Mouse (Mus musculus) midbrain, embryonic 10.5 days (tissue): ENCODE measurements around the gene Olfr836. TPM values are rescaled to one million over a fixed set of nuclear protein-coding genes. Genes with fewer than 3 reads are reported as not detected.
"Not testable (repeated sequence)": the region's sequence is repeated elsewhere in the genome, so short reads cannot be mapped to it uniquely, and the experiment has no call there.

ENCODE experiments used
- DNase-seq: peaks from one replicate; pipeline ENCODE4 v3.0.0-alpha.2; 2017; ENCODE audit warnings: low spot score
- H3K27ac ChIP-seq: fragments of 300-500 bp; sonication (generic); replicated peaks from 2 replicates; pipeline ENCODE4 v1.5.1; 2016; ENCODE audit warnings: mild to moderate bottlenecking
- H3K27me3 ChIP-seq: fragments of 300-500 bp; sonication (generic); 2 replicates; pipeline ENCODE4 v1.6.1; 2016; ENCODE audit warnings: low read depth, mild to moderate bottlenecking; ENCODE audit not compliant: poor library complexity, severe bottlenecking
- H3K36me3 ChIP-seq: fragments of 300-500 bp; sonication (generic); 2 replicates; pipeline ENCODE4 v1.6.1; 2016; ENCODE audit warnings: mild to moderate bottlenecking, moderate library complexity
- H3K4me1 ChIP-seq: fragments of 300-500 bp; sonication (generic); 2 replicates; pipeline ENCODE4 v1.6.1; 2016
- H3K4me3 ChIP-seq: fragments of 300-500 bp; sonication (generic); 2 replicates; pipeline ENCODE4 v1.5.1; 2016; ENCODE audit warnings: mild to moderate bottlenecking, moderate library complexity
- H3K9me3 ChIP-seq: fragments of 300-500 bp; sonication (generic); replicated peaks from 2 replicates; pipeline ENCODE4 v1.6.1; 2016; ENCODE audit warnings: mild to moderate bottlenecking
- WGBS: fragments of 180-500 bp; shearing (Covaris S2); methylation state at CpG from one replicate; pipeline ENCODE4 v1.1.7; 2016; 5-methylcytosine and 5-hydroxymethylcytosine counted together
- polyA plus RNA-seq: library from polyadenylated mRNA; unstranded; fragments of >200 nt; fragmentation: Nextera tagmentation; extraction: Ambion mirVana; gene quantifications from 2 replicates; pipeline ENCODE4 v1.2.1, GENCODE M21; 2016

The Olfr836 gene
- not detected in 2 replicates for polyA plus RNA-seq

DNA sequence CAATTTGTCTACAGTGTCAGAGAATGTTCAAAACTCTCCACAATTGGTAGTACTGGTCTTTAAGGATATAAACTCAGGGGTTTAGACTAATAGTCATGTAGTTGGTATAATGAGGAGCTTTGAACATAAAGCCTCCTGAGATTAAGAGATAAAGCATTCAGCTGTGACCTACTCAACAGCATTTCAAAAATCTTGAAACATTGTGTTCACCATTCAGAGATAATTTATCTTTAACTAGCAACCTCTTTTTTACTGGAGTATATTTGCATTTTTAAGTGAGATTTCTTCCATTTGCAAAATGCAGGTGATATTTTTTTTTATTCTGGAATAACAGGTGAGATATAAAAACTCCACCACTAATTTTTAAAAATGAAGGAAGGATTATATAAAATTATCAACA, at the start of gene Olfr836:
Gene Olfr836 (plus strand): TSS at position 301 of the 400 bp plus-strand sequence.
- no peaks in the 10 kb centered on the region for H3K27me3 ChIP-seq

DNA sequence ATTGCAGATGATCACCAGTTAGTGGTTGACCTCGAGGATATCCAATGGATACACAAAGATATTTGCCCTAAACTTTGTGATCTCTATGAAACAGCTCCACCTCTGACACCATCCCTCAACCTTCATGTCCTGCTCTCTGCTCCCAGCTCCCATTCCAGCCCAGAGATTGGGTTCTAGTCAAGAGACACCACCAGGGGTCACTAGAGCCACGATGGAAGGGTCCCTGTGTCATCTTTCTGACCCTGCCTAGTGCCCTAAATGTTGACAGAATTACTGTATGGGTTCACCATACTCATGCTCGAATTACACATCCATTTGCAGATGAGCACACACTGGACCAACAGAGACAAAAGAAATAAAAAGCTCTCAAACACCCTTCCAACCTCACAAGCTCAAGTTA, 35.2 kb upstream of the Olfr836 start:
- DNase-seq = no peak
- Histone ChIP-seq H3K9me3 (peaks cover 18% of the 10 kb centered on the region), H3K27ac (no peak overlapping the region), H3K27me3 (no peaks in the 10 kb centered on the region), H3K36me3 (no peaks in the 10 kb centered on the region), H3K4me3 (no peak overlapping the region), H3K4me1 (no peaks in the 10 kb centered on the region)
- WGBS = 35% methylated on average over 3 of the region's 3 CpGs

More for the DNA sequence above, at the start of gene Olfr836:
- Histone ChIP-seq H3K9me3 (peaks cover 10% of the 10 kb centered on the region), H3K36me3 (no peaks in the 10 kb centered on the region), H3K4me1 (no peaks in the 10 kb centered on the region), H3K4me3 (no peak within 1 kb of the TSS), H3K27ac (no peak within 1 kb of the TSS)
- DNase-seq = no peak

DNA sequence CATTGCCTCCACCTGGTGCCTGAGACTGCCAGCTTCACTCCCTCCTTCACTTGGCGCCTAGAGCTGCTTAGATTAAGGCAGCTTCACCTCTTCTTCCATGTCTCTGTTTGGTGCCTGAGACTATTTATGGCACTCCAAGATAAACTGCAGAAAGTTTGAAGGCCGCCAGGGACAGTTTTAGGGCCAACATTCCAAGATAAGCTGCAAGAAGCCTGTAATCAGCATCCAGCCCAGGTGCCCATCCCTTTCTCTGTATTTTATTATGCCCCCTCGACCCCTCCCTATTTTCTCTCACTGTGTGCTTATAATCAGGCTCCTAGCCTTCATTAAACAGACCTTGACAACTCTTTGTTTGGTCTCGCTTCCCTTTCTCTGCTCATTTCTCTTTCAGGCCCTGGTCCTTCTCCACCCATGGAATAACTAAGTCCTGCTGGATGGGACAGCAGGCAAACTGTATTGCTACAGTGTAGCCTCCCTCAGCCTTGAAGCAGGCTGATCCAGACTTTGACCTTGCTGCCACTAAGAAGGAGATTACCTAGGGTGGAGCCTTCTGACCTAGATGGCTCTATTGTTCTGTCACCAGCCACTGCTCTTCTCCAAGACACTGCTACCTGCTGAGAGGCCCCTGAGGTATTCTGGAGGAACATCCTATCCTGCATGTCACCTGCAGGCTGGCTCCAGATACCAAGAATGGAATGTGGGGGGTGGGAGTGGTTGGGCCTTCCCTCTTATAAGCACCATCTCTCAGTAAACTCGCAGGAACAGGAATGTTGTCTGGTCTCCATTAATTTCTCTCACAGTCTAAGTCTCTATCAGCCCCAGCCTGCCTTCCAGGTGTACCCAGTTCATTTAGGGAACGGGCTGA, 27.1 kb upstream of the Olfr836 start:
- H3K4me3 ChIP-seq, H3K4me1 ChIP-seq, H3K36me3 ChIP-seq, H3K27me3 ChIP-seq, H3K27ac ChIP-seq, DNase-seq: not testable (repeated sequence)
- H3K9me3 ChIP-seq = peaks cover 41% of the 10 kb centered on the region
- WGBS = 75% methylated on average over 6 of the region's 6 CpGs

DNA sequence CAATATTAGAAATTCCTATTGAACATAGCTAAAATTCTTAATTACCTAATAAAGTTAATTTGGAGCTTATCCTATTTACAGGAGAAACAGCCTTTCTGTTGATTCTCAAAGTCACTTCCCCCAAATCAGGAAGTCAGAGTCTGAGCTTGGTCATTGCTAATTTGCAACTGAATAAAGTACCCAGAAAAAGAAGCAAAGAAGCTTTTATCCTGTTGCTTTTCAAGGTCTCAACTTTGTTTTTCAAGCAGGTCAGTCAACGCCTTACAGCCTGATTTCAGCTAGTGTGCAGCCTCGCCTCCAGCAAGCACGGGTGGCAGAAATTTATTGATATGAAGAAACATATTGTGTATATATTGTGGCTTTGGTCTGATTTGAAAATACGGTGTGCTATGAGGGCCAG, 22.9 kb upstream of the Olfr836 start:
- no peaks in the 10 kb centered on the region for H3K27me3 ChIP-seq
- H3K4me3 ChIP-seq = no peak overlapping the region
- no peaks in the 10 kb centered on the region for H3K36me3 ChIP-seq
- H3K27ac ChIP-seq = no peak overlapping the region
- WGBS = 85% methylated on average over 4 of the region's 4 CpGs
- H3K9me3 ChIP-seq = peaks cover 37% of the 10 kb centered on the region
- H3K4me1 ChIP-seq = no peaks in the 10 kb centered on the region
- DNase-seq = no peak

DNA sequence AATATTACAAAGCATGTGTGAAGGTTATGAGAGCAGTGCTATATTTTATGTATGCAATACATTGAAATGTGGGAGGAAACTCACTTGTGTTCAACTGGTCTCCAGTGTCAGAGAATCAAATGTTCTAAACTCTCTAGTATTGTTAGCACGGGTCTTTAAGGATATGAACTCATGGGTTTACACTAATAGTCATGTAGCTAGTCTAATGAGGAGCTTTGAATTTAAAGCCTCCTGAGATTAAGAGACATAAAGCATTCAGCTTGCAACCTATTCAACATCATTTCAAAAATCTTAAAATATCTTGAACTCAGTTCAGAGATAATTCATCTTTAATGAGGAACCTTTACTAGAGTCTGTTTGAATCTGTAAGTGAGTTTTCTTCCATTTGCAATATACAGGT, 15.8 kb downstream of the Olfr836 start, which contains the start of gene Olfr837:
Gene Olfr837 (plus strand): TSS at position 301 of the 400 bp plus-strand sequence.
- H3K9me3 ChIP-seq = peaks cover 16% of the 10 kb centered on the region; the same call in 1 of the 2 replicates
- no peak for DNase-seq
- no peaks in the 10 kb centered on the region for H3K27me3 ChIP-seq
- H3K4me1 ChIP-seq = no peaks in the 10 kb centered on the region
- WGBS = 79% methylated on average over 1 of the region's 1 CpGs
- H3K36me3 ChIP-seq = no peaks in the 10 kb centered on the region
- no peak within 1 kb of the TSS for H3K27ac ChIP-seq
- no peak within 1 kb of the TSS for H3K4me3 ChIP-seq

Other genes starting within 250 kb of the Olfr836 start
- not detected in 2 replicates for gene Olfr830, start 245.7 kb upstream of the Olfr836 start, polyA plus RNA-seq
- gene Olfr832, start 183.3 kb upstream of the Olfr836 start, polyA plus RNA-seq = not detected in 2 replicates
- not detected in 2 replicates for gene Olfr834, start 132.4 kb upstream of the Olfr836 start, polyA plus RNA-seq
- not detected in 2 replicates for gene Olfr835, start 87.6 kb upstream of the Olfr836 start, polyA plus RNA-seq
- not detected in 2 replicates for gene Olfr837, start 15.9 kb downstream of the Olfr836 start, polyA plus RNA-seq
- not detected in 2 replicates for gene Olfr839-ps1, start 56.9 kb downstream of the Olfr836 start, polyA plus RNA-seq
- gene Olfr843, start 131.6 kb downstream of the Olfr836 start, polyA plus RNA-seq = not detected in 2 replicates
- gene Olfr844, start 196.0 kb downstream of the Olfr836 start, polyA plus RNA-seq = not detected in 2 replicates
- not detected in 2 replicates for gene Olfr845, start 216.1 kb downstream of the Olfr836 start, polyA plus RNA-seq
- gene Olfr846, start 243.6 kb downstream of the Olfr836 start, polyA plus RNA-seq = not detected in 2 replicates